Mouse (Mus musculus): ENCODE results near the gene Cpsf4.

DNA sequence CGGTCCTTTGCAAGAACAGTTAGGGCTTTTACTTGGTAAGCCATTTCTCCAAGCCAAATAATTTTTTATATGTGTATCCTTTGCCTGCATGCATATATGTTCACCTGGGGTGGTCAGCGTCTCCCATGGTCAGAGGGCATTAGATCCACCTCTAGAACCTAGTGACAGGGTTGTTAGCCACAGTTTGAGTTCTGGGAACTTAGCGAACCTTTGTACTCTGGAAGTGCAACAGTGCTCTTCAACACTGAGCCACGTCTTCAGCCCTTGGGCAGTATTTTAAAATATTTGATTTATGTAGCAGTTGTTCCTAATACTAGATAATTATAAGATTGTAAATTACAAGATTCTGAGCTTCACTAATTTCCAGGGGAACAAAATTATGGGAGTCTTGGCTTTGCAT is 63.6 kb downstream of the Cpsf4 start:
- TF ChIP-seq CTCF (IDR thresholded peaks at IDR 0.05; ENCODE audit: control insufficient read depth, insufficient read depth, low read length) = no peak
- no peak for TF ChIP-seq POLR2A (IDR thresholded peaks at IDR 0.05; ENCODE audit: borderline replicate concordance, control insufficient read depth, low read depth, low read length)
